Mouse (Mus musculus) WW6 (cell line): Measurements from ENCODE around the gene Chpf.

Experiments
- DNase-seq: peaks from one replicate; pipeline ENCODE4 v3.0.0-alpha.2; 2013; ENCODE audit warnings: low read depth, low spot score

The Chpf gene

GRCm38 (mm10) chr1:75458025-75458788, 20.9 kb downstream of the Chpf start:
- DNase-seq = no peak

- DNase-seq = no peak
These were observed 21.4 kb downstream of the Chpf start for GRCm38 (mm10) chr1:75457710-75458024.

GRCm38 (mm10) chr1:75456746-75457564, 22.2 kb downstream of the Chpf start:
- DNase-seq = no peak

GRCm38 (mm10) chr1:75455948-75456347, 23.2 kb downstream of the Chpf start:
- DNase-seq = no peak

- no peak for DNase-seq
These were observed 23.7 kb downstream of the Chpf start for GRCm38 (mm10) chr1:75455433-75455832.

- no peak for DNase-seq
These were observed 27.2 kb downstream of the Chpf start for GRCm38 (mm10) chr1:75451900-75452299.

GRCm38 (mm10) chr1:75450314-75451005, 28.6 kb downstream of the Chpf start, which contains the start of gene Asic4:
Gene Asic4, plus strand, starts transcription at chr1:75450436.
- no peak for DNase-seq

GRCm38 (mm10) chr1:75449377-75450135, 29.6 kb downstream of the Chpf start:
- no peak for DNase-seq

- no peak for DNase-seq
These were observed 30.2 kb downstream of the Chpf start for GRCm38 (mm10) chr1:75448937-75449336.

- no peak for DNase-seq
These were observed 31.1 kb downstream of the Chpf start for GRCm38 (mm10) chr1:75448052-75448431.

- DNase-seq = no peak
These were observed 31.6 kb downstream of the Chpf start for GRCm38 (mm10) chr1:75447265-75448051.

GRCm38 (mm10) chr1:75446656-75447055, 32.5 kb downstream of the Chpf start:
- DNase-seq = no peak

- no peak for DNase-seq
These were observed 33.1 kb downstream of the Chpf start for GRCm38 (mm10) chr1:75445751-75446611.

- DNase-seq = no peak
These were observed 33.9 kb downstream of the Chpf start for GRCm38 (mm10) chr1:75445141-75445701.

GRCm38 (mm10) chr1:75444208-75444607, 34.9 kb downstream of the Chpf start:
- no peak for DNase-seq

GRCm38 (mm10) chr1:75443247-75444024, 35.7 kb downstream of the Chpf start:
- DNase-seq = no peak

GRCm38 (mm10) chr1:75442811-75443210, 36.3 kb downstream of the Chpf start:
- no peak for DNase-seq

GRCm38 (mm10) chr1:75442171-75442570, 36.9 kb downstream of the Chpf start:
- DNase-seq = no peak
